Mouse (Mus musculus) R1 (cell line): ENCODE results near the gene Zcchc9.
"Not testable (repeated sequence)": the region's sequence is repeated elsewhere in the genome, so short reads cannot be mapped to it uniquely, and the experiment has no call there.

Experiments used
- DNase-seq: peaks from one replicate; pipeline ENCODE4 v3.0.0-alpha.2; 2018; ENCODE audit warnings: low read depth, low spot score

Zcchc9 gene

GRCm38 (mm10) chr13:91807155-91807839 lies at the start of gene Zcchc9:
TSS of gene Zcchc9 (minus strand) at chr13:91807705.
- peak; percentile 93 for DNase-seq

DNA sequence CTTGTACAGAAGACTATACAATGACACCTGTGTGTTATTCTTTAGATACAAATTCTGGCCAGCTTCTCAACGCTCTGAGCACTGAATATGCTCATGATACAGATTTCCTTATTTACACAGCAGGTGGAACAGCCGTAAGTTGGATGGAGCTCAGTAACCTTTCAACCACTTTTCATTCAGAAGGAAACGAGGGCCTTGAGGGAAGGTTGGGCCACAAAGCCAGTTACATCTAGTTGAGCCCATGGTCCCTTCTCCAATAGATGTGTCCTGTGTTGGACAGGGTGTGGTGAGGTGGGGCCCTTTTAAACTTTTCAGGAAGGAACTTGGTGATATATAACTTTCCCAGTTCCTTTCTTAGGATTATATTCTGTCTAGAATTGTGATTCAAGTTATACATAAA lies 46.9 kb upstream of the Zcchc9 start:
- no peak for DNase-seq

GRCm38 (mm10) chr13:91827876-91828275 lies 20.4 kb upstream of the Zcchc9 start:
- DNase-seq, result no peak

DNA sequence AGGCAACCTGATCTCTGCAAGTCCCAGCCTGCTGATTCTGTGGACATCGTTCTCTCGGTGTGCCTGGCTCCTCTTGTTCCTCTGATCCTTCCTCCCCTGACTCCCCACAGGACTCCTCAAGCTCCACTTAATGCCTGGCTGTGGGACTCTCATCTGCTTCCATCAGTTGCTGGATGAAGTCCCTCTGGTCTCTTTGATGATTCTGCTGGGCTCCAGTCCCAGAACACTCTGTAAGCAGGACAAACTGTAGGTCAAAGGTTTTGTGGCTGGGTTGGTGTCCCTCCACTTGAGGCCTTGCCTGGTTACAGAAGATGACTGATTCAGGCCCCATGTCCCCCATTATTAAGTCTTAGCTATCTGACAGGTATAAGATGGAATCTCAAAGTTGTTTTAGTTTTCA lies 18.6 kb upstream of the Zcchc9 start:
- DNase-seq, result no peak

DNA sequence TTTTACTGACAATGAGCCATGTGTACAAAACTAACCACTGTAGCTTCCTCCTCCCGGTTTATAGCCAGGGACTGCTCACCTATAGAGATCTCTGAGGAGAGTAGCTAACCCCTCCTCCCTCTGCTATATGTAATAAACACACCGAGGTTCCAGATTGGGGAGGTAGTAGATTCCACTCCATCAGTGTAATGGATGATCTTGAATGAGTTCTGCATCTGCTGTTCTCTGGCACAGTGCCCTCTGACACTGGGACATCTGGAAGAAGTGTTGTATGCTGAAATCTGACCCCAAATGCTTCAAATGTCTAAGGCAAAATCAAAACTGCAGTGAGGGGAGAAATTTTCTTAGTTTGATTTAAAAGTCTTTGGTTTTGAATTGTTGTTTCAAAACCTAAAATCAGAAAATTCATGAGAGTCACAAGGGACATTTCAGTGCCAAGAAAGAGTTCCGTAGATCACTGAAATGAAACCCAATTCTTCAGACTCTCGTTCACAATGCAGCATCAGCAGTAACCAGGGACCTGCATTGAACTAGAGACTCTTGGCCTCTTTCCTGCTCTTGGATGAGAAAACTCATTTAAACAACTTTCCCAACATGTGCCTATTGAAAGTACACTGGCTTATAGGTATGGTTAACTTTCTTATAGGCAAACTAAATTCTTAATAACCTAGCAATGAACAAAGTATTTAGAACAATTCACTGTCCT lies 17.5 kb upstream of the Zcchc9 start:
- no peak for DNase-seq

- no peak for DNase-seq
These were observed 16.2 kb upstream of the Zcchc9 start for GRCm38 (mm10) chr13:91823735-91824134.

DNA sequence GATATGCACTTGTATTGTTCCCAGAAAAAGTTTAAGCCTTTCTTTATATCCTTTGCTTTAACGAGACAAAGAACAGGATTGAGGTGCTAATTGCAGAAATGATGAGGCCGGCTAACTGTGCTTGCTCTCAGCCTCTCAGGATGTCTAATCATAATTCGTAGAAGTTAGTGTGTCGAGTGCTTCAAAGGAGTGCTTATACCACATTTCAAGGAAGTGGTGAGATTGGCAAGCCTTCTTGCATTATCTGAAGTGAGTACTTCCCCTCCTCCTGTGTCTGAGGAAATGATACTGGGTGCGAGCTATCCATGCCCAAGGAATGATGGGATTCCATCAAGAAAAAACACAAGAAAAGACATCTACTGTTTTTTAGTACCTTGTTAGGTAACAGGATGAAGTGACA lies 7.2 kb upstream of the Zcchc9 start:
- DNase-seq, result peak; percentile 48

GRCm38 (mm10) chr13:91809476-91809875 lies 2.0 kb upstream of the Zcchc9 start:
- peak; percentile 38 for DNase-seq

- peak; percentile 27 for DNase-seq
These were observed 520 bp upstream of the Zcchc9 start for GRCm38 (mm10) chr13:91807874-91808575.

DNA sequence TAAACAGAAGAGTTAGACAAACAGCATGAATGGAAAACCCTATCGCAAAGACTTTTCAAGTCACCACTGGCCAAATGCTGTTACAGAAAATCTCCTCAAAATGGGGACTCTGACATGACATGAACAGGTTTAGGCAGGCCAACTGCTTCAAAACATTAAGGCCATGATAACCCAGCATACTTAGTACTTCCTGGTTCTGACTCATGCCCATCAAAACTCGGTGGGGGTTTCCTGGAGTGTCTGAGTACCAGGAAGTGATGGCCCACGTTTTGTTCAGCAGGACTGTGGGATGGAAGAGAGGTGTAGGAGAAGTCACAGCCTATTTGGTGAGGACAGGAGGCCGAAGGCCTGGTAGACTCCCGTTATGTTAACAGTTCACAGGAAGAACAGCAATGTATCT lies 5.8 kb downstream of the Zcchc9 start:
- peak; percentile 10 for DNase-seq

GRCm38 (mm10) chr13:91797442-91797841 lies 10.1 kb downstream of the Zcchc9 start:
- DNase-seq, result no peak

GRCm38 (mm10) chr13:91796916-91797315 lies 10.6 kb downstream of the Zcchc9 start:
- DNase-seq, result no peak

GRCm38 (mm10) chr13:91796003-91796402 lies 11.5 kb downstream of the Zcchc9 start:
- peak; percentile 49 for DNase-seq

DNA sequence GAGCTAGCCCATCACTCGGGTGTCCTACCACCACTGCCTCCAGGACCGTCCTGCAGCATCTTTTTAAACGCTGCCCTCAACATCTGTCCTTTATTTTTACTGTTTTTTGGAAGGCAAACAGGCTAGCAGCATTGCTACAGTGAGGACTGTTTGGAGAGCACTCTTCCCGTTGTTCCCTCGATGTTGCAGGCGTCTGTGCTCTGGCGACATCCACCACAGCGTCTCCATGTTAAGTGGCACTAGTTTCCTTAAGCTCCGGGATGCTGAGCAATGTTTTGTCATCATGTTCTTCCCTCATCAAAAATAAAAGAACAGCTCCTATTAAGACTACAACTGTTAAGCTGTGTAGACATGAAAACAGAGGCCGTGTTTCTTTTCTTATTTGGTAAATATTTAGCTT lies 11.9 kb downstream of the Zcchc9 start:
- DNase-seq, result no peak

- DNase-seq, result no peak
These were observed 12.5 kb downstream of the Zcchc9 start for GRCm38 (mm10) chr13:91794926-91795436.

- no peak for DNase-seq
These were observed 15.5 kb downstream of the Zcchc9 start for GRCm38 (mm10) chr13:91792035-91792434.

DNA sequence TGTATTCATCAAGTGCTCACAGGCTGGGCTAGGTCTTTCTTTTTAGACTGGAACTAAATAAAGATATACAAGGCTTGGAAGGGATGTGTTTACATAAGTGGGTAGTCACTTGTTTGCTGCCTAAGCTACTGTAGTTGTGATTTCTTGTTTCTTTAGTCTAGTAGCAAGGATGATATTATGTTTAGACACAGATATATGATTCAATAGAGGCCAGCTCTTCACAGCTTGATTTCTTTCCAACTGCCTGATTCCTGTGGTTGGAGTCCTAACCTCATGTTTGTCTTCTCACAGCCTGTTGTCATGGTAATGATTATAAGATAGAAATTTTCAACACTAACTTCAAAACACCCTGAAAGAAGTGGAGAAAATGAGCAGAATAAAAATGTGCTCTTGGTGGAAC lies 27.6 kb downstream of the Zcchc9 start:
- DNase-seq, result no peak

DNA sequence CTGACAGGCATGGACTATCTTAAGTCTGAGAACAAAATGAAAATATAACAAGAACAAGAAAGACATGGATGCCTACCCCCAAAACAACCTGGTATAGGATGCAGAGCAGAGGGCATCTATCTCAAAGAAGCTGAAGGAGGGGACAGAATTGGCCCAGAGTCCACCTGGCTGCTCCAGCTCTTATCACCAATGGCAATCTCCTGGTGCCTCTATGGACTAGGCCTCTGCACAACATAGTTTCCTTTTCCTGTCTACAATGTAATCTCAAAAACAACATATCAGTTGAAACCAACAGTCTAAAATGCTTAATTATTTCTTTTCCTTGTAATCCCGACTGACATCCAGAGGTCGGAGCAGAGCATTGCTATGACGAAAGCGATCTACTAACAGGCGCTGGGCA lies 29.4 kb downstream of the Zcchc9 start:
- no peak for DNase-seq

DNA sequence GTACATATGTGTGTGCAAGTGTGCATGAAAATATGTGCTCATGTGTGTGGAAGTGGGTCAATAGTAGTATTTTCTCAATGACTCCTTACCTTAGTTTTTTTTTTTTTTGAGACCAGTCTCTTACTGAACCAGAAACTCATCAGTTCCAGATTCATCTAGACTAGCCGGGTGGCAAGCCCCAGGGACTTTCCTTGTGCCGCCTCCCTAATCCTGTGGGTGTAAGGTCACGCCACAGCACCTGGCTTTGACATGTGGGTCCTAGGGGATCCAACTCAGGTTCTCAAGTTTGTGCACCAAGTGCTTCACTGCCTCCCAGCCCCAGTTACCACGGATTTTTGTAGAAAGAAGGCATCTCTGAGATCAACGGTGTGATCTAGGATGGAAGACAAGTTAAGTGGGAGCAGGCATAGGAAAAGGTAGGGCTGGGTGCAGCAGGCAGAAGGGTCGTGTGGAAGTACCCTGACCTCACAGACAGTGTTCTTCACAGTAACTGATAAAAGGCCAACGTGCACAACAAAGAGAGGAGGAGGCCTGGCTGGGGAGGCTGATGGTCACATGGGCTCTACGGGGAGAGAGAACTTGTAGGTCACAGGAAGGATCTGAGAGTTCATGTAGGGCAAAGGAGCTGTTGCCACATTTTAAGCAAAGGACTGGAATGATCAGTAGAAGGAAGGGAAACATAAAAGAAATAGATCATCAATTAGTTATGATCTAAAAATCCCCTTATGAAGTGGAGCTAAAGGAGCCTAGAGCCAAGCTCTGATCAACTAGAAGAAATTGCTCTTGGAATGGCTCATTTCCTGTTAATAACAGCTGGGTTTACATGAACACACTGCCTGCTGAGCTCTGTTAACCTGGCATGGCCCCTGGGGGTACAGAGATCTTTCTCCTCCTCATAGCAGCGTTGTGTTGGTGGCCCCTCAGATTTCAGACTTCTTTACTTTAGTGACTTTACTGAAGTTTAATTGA lies 38.5 kb downstream of the Zcchc9 start:
- no peak for DNase-seq

- DNase-seq, result no peak
These were observed 41.9 kb downstream of the Zcchc9 start for GRCm38 (mm10) chr13:91765627-91766026.

DNA sequence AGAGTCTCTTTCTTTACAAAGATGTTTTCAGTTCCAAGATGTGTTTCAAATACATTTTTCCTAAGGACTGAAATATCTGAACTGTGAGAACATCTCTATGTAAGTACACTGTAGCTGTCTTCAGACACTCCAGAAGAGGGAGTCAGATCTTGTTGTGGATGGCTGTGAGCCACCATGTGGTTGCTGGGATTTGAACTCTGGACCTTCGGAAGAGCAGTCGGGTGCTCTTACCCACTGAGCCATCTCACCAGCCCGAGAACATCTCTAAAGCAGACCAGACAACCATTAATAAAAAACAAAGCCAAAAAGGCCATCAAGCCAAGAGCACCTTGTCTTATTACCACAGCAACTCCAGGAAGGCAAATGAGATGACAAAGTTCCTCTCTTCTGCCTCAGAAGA lies 43.9 kb downstream of the Zcchc9 start:
- DNase-seq, result not testable (repeated sequence)
